Mouse (Mus musculus) gastrocnemius, adult 8-10 months (tissue): Measurements from ENCODE around the gene Gpc6. TPM values are rescaled to one million over a fixed set of nuclear protein-coding genes. Genes with fewer than 3 reads are reported as not detected.

Experiments used
- DNase-seq, 2 experiments: peaks; one replicate each; pipeline ENCODE4 v3.0.0; 2022; ENCODE audit warnings: low spot score in 2 of 2
- total RNA-seq, 4 experiments: library from RNA; stranded (reverse); gene quantifications; 2 replicates each; pipeline ENCODE4 v1.2.4; 2022

The Gpc6 gene
- total RNA-seq, result 1 to 10 TPM; 1.1 to 3.0 (median 1.2) TPM

DNA sequence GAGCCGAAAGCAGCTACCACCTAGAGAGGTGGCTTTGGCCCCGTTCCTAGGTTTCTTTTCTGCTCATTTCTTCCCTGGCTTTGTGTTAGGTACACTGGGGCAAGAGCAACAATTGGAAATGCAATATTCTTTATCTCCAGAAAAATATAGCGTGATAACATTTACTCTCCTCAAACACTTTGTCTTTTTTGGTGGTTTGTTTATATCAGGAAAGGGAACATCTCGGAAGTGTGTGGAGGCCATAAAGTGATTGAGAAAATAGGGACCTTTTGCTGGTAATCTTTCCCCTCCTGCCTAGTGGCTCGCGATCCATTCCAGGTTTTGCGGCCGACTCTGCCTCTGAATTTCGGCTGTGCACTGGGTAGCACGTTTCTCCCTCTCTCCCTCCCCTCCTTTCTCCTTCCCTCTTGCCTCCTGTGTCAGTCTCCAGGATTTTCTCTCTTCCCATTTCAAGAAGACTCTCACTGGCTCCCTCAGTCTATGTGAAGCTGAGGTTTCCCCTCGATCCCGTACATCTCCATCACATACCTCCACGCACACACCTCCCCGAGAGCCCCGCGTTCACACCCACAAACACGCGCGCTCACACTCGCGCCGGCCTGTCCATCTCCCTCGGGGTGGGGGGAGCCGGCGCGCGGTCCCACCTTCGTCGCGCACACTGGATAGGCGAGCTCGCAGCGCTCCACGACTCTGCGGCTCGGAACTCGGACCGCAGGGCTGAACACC, at the start of gene Gpc6:
Gene Gpc6 (plus strand): TSS at position 440 of the 726 bp plus-strand sequence.
- DNase-seq, result peak; percentile 24 to 39

DNA sequence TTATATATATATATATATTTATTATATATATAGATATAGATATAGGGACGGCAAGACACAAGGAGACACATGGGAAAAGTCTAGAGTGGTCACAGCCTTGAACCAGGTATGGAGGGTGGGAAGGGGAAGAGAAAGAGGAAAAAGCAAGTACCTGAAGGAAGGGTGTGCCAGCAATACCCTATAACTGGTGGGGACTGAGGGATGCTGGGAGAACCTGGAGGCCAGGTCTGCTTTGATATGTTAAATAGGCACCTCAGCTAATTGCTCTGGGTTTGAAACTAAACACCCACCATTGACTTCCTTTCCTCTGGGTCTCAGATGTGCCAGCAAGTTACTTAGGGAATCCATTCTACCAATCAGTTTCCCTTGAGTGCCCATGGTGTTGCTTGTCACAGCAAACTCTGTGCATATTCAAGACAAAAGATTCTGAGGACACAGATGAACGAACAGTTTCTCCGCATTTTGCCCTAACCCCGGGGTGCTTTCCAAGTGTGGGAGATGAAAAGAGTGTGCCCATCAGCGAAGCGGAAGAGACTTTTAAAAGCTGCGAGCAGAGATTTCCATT, 42.6 kb upstream of the Gpc6 start:
- DNase-seq, result no peak

DNA sequence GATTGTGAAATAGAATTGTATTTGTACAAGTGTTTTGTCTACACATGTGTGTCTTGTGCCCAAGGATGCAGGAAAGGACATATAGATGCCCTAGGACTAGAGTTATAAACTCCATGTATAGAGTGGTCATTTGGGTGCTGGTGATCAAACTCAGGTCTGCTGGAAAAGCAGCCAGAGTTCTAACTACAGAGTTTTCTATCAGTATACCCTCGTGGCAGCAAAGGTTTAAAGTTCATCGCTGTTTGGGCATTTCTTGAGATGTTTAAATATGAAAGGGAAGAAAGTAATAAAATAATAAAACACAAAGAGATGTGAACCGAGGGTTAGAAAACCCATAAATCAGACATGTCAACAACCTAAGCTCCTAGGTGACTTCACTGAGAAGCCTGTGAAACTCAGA, 30.8 kb upstream of the Gpc6 start:
- DNase-seq, result no peak

DNA sequence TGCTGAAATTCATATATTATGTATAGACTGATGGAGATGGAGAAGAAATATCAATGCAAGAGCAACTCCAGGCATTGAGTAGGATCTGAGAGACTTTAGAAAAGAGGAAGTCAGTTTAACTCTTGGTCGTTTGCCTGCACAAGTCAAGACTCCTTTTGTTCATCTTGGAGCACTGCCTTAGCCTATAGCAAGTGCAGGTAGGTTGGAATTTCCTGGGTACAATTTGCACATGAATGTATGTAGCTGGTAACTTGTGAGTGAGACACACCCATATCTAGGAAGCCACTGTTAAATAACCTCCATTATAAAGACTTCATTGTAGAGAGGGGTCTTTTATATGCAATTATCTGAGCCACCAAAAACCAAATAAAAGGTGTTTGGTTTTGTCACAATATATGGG, 27.1 kb upstream of the Gpc6 start:
- DNase-seq, result no peak

DNA sequence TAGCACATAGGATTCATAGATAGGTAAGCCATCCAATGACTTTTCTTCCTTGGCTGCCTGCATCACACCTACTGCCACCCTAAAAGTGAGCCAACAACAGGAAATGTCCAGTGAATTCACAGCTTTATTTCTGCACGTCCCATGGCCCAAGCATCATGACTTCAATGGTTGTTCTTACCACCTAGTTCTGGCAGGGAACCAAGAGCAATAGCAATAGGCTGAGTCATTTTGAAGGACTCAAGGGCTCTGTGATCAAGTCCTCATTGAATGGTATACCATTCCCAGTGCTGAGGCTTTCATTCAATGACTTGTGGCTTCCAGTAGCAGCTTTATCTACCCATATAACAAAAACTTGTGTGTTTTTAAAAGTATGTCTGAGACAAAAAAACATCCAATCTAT, 13.3 kb upstream of the Gpc6 start:
- no peak for DNase-seq

DNA sequence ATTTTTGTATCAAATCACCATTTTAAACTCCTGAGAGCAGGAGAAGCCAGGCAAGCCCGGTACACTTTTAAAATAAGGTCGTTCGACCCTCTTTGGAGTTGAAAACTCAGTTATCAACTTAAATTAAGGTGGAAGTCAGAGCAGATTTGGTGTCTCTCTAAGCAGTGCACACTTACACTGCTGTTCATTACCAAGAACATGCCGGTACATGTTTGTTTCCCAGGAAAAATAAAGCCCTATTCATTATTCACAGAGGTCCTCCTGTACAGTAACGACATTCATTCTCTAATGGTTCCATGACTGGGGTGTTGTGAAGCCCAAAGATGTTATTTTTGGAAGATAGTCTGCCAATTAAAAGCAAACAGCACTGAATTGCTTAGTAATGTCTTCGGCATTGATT, 8.2 kb upstream of the Gpc6 start:
- DNase-seq, result no peak

DNA sequence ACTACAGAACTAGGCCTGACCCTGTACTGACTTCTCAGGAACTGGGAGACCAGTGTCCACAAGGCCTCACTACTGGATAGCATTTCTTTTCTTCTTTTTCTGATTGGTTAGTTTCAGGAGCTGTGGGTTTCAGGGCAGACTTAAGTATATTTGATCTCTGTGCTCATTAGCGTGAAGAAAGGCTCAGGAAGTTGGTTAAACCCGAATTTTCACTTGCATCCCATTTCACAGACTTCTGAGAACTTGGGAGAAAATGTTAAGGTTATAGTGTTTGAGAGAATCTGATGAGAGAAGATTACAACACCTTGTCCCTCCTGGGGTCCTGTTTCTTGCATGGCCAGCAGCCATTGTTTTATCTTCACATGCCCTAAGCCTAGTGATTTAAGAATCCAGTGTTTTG, 849 bp upstream of the Gpc6 start:
- no peak for DNase-seq

DNA sequence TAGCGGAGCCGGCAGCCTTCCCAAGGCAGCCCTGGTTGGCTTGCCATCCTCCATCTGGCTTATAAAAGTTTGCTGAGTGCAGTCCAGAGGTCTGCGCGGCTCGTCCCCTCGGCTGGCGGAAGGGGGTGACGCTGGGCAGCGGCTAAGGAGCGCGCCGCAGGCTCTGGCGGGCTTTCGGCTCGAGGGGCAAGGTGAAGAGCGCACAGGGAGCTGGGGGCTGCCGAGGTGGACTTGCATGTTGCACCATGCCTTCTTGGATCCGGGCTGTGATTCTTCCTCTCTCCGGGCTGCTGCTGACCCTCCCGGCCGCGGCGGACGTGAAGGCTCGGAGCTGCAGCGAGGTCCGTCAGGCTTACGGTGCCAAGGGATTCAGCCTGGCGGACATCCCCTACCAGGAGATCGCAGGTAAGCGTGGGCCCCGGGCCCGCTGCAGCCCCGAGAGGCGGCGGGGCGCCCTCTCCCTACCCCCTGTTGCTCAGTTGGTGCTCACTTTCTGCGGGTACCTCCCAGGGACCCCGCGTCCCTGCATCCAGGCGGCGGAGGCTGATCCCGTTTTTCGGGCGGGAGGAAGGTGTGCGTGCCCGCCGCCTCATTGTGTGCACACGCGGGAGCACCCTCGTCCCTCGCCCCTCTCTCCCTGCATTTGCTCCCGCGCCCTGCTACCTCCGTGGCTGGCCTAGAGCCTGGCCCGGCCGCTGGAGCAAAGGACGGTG, 732 bp downstream of the Gpc6 start:
- DNase-seq, result peak in 1 of 2 experiments; percentile 8

DNA sequence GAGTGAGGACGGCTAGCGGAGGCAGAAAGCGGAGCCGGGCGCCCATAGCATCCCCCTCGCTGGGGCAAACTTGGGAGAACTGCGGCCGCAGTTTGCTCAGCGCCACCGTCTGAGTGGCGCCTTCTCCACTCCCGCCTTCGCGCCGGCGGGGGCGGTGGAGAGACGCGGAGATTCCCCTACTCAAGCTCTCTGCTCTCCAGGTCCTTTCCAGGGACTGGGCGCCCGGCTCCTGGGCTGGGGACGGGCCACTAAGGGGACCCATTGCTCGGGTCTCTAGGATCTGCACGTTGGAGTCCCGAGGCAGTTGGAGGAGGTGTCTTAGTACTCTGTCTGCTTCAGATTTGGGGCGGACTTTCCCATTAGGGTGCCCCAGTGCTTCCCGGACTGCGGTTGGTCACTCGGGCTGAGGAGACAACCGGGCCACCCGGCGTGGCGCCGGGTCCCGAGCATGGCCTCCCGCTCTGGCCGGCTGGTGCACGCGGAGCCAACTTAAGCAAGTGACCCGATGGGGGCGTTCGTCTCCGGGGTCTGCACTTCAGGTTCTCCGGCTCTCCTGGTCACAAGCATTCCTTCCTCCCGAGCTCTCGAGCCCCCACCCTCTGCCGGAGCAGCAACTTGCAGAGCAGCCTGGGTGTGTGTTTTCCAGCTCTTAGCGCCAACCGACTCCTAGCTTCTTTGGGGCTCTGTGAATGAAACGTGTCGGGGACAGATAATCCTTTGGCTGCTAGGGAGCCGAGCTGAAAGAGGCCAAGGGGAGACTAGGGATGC, 1.5 kb downstream of the Gpc6 start:
- peak; percentile 5 to 23 for DNase-seq

DNA sequence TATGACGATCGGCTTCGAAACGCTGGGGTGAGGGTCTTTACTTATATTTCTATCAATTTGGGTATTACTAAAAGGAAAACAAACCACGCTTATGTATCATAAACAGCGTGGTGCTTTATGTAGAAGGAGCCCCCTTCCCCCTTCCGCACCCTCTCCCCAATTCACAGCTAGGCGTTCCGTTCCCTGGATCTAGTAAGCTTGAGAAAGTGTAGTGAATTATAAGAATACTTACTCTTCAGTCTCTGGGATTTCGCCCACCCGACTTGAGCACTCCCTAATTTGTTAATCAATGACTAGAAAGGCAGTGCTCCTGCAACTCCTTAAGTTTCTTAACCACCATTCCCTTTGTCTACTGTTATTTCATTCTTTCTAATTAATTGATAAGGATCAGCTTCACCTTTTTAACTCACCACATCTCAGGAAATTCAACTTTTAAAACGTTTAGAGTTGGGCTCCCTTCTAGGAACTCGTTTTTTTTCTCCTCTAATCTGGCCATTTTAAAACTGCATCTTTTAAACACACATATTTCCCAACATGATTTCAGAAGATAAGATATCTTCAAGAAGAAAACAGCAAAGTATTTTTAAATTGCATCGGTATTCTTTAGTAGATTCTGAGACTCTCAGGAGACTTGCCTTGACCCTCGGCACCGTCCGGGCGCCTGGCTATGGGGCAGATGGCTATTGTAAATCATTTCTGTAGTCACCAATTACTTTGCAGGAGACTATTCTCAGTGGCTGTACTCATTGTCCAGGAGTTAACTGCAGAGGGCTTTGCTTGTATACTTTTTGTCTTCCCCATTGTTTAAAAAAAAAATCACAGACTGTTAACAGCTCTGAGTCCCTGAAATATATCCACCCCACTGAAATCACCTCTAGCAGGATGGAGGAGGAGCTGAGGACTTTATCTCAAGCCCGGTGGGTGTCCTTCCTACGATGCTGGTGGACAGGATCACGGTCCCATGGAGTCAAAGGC, 2.5 kb downstream of the Gpc6 start:
- DNase-seq, result no peak

DNA sequence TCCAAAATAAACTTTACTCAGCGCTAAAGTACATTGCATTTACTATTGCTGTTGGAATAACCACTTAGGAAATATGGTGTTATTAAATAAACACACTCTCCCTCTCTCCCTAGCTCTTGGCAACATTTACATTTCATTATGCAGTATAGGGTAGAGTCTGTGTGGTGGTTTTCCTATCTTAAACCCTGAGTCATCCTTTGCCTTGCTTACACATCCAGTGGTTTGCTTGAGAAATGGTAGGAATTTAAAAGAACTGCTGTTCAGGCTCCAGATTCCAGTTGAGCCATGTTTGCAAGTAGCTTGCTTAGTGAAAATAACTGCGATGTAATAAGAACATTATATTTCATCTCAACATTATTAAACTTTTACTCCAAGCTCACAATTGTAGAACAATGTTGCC, 3.3 kb downstream of the Gpc6 start:
- DNase-seq, result no peak

DNA sequence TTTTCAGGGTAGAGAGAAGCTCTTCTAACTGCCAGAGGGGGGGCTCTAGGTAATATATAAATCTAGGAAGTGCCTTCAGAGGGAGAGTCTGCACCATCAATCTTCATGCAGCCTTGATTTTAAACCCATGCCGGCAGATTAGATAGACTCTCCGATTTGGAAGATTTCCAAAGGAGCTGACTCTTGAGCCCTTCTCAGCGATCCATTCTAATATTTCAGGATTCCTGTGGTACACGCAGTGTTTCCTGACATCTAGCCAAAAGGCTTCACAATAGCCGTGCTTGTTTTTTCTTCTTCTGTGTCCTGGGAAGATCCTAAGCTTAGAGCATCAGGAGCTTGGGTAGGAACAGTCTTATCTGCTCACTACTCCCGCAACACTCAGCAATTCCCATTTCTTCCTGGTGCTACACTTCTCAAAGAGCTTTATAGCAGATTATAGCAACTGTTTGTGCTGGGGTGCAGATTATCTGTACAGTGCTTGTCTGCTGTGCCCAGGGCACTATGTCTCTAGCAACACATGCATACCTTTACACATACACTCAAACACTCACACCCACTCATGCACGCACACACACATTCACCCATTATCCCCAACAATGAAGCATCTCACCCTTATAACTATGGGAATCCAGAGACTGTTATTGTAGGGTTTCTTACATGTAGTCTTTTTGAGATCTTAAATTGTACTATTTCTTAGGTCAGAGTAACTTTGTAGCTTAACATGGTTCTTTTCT, 3.8 kb downstream of the Gpc6 start:
- no peak for DNase-seq

DNA sequence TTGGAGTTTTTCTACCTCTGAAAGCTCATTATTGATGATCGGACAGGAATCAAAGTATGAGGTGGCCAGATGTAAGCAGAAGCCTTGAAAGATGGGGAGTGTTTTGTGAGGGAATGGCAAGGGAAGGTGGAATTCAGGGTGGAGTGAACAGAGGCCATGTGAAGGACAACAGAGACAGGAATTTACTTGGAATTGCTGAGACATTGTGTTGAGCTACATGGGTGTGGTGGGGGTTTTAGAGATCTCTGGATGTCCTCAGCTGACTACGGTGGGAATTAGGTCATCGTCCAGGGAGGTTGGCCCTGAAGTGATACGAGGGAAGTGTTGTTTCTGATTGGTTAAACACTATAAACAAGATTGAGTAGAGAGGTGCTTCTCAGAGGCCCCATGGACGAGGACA, 8.7 kb downstream of the Gpc6 start:
- DNase-seq, result no peak

DNA sequence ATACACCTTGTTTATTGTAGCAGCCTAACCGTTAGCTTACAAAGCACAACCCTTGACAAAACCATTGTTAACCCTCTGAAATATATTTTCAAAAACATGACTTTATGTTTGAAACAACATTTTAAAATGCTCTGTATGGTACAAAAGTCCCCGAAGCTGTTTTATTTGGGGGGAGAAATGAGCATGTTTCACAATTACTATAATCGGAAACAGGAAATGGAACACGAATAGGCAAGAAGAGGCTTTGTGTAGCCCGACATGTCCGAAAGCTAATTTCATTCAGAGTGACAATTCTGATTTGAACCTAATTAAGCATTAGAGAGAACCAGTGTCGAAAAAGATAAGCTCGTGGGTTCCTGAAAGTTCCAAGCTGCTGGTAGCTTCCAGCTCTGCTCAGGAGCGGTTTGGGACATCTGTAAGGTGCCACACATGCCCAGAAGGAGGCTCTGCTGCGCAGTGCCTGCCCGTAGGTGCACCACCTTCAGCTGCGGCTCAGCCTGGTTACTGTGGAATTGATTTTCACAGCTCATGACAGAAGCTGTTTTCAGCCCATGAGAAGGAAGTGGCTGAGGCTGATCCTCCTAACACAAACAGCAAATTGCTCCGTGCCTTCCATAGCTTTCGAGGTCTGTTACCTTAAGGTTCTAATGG, 12.9 kb downstream of the Gpc6 start:
- no peak for DNase-seq

DNA sequence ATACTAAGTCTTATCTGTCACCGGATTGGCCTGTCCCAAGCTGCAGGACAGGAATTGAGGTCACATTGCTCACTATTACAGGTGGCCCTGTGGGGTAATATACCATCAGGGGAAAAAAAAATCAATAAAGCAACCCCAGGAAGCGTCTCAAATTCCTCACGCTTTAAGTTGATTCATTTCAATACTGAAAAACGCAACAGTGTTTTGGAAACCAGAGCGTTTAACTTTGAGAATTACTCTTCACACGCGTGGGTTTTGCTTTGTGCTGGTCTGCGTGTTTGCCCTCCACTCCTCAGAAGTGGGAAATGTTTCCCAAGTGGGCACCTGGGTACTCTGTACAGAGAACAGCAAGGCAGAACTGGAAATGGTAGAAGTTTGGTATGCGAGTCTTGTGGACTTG, 13.6 kb downstream of the Gpc6 start:
- no peak for DNase-seq

DNA sequence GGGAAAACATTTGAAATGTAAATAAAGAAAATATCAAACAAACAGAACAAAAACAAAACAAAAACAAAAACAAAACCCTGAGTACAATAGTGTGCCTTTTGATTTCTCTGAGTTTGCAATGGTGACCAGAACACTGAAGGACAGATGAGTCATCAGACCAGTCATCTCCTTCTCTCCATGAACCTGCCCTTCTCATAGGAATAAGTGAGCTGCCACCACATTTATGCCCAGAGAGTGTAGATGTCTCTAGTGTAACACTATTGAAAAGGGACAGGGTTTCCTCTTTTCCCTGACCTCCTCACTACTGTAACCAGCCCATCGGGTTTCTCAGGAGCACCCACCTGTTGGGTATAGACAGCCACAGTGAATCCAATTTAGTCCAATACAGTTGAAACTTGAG, 14.4 kb downstream of the Gpc6 start:
- DNase-seq, result no peak

DNA sequence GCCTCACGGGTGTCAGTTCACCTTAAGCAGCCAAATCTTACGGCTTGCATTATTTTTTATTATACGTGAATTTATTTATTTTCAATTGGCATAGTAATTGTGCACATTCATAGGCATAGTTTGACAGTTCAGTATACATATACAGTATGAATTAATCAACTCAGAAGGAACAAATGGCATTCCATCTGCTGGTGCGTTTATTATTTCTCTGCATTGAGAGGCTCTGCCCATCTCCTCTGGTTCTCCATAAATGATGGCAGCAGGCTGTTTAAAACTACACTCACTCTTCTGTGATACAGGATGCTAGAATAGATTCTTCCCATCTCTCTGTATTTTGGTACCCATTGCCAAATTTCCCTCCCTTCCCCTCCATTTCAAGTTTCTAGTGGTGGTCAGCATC, 16.7 kb downstream of the Gpc6 start:
- DNase-seq, result no peak

DNA sequence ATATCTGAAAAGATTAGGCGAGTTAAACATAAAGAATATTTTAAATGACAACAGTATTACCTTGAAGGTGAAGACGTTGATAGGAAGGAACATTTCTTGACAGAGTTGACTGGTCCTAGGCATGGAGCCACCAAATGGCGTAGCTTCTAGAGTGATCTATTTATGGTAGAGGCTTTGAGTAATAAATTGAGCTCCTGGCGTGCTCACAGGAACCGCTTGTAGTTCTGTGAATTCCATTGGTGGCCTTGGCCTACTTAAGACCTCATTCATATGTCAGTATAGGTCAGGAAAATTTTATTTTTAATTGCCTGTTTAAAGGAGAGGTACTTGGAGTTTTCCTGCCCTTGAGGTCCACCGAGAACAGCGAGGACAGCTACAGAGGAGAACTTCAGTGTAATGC, 18.6 kb downstream of the Gpc6 start:
- DNase-seq, result no peak

DNA sequence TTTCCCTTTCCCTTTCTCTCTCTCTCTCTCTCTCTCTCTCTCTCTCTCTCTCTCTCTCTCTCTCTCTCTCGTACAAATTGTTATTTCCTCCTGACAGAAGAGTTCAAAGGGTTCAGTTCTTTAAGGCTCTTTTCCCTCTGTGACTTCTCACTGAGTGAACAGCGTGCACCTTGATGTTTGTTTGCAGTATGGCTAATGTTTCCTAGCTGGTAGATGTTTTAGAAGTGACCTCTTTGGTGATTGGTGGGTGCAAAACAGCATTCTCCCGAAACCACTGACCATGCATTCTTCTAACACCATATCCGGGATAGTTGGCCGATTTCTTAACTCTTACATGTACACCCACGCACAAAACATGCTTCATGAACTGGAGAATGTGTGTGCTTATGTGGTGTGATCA, 20.9 kb downstream of the Gpc6 start:
- DNase-seq, result no peak

DNA sequence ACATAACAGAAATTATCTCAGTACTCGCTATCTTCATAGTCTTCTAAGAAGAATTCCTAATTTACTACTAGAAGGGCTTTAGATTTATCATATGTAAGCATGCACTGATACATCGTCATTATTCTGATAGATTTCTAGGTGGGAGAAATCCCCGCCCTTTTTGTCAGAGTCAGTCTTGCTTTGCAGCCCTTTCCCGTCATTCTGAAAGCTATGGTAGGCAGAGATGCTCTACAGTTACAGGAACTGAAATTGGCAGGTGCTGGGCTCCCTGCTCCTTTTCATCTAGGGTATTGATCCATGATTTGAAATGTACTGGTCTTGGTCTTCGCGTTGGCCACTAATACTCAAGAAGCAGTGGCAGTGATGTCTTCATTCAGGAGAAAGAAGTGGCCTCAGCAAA, 22.3 kb downstream of the Gpc6 start:
- no peak for DNase-seq
